Mouse (Mus musculus): Measurements from ENCODE around the gene Myo5a. TPM values are rescaled to one million over a fixed set of nuclear protein-coding genes. Genes with fewer than 3 reads are reported as not detected.
A peak's percentile ranks its signal among the peaks of the same experiment; 100 is the strongest.

Myo5a gene
- 13.1 and 14.6 TPM in 2 replicates for polyA plus RNA-seq (2014; fragmentation: Nextera tagmentation; extraction: Ambion mirVana)

DNA sequence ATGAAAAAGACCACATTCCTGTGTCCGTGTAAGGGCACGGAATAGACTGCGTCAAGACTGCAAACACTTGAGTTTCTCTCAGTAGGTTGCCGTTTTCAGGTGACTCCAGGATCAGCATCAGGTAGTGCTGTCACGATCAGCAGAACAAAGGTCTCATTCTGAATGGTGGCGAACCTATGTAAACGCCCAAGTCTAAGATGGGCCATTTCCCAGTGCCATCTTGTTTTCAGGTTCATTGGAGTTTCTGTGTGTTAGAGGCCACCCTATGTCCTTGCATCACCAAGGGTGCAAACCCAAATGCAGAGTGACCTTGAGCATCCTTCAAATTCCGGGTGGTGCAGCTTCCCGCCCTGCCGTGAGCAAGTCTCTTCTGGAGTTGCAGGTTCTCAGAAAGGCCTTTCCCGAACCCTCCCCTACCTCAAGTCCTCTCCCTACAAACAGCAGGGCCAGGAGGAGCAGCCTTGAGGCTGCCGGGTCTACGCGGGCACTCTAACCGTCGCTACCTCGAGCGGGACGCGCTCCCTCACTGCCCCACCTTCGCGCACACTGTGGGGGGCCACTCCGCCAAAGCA lies at the start of gene Myo5a:
Myo5a (plus strand) TSS at position 559 of the 572 bp plus-strand sequence.
- H3K27me3 ChIP-seq (replicated peaks; ENCODE audit: control insufficient read depth, insufficient read depth, low read length) = no peaks in the 10 kb centered on the region
- H3K36me3 ChIP-seq (ENCODE audit: control insufficient read depth, insufficient read depth, low read length) = no peaks in the 10 kb centered on the region
- DNase-seq (ENCODE audit: low spot score) (no peak), ATAC-seq (replicated peaks; ENCODE audit: low FRiP score, low TSS enrichment, low read depth) (peak; percentile 3; the same call in 1 of the 2 replicates)
- peak within 1 kb of the TSS; percentile 82 for H3K27ac ChIP-seq (ENCODE audit: low read depth)
- WGBS = 21% methylated on average over 23 of the region's 23 CpGs
- H3K4me3 ChIP-seq (ENCODE audit: low read depth, low read length) = peak within 1 kb of the TSS; percentile 66
- peak within 1 kb of the TSS; percentile 85 for H3K4me2 ChIP-seq (ENCODE audit: low read length)
- no peaks in the 10 kb centered on the region for H3K9me3 ChIP-seq (ENCODE audit: control insufficient read depth, low read length)
- peaks cover 7% of the 10 kb centered on the region; the same call in 1 of the 2 replicates for H3K4me1 ChIP-seq (replicated peaks; ENCODE audit: control insufficient read depth, insufficient read depth, low read length)
- H3K9ac ChIP-seq (ENCODE audit: low read length) = peak within 1 kb of the TSS; percentile 71

DNA sequence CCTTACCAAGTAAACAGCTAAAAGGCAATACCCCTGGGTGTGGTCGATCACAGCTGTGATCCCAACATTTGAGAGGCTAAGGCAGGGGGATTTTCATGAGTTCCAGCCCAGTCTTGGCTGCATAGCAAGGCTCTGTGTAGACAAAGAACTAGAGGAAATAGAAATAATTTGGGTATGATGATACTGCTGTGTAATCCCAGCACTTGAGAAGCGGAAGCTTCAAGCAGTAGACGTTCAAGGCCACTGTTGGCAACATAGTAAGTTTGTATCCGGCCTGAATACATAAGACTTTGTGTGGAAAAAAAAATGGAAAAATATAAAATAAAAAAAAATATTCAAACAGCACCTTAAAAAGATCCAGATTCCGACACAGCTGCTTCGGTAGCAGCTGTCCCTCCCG lies 48.3 kb upstream of the Myo5a start:
- peaks cover 9% of the 10 kb centered on the region; the same call in 1 of the 2 replicates for H3K36me3 ChIP-seq (ENCODE audit: control insufficient read depth, insufficient read depth, low read length)
- no peak overlapping the region for H3K4me2 ChIP-seq (ENCODE audit: low read length)
- DNase-seq (ENCODE audit: low spot score) = no peak
- 71% methylated on average over 7 of the region's 7 CpGs for WGBS
- no peak overlapping the region for H3K9ac ChIP-seq (ENCODE audit: low read length)
- ATAC-seq (replicated peaks; ENCODE audit: low FRiP score, low TSS enrichment, low read depth) = no peak
- H3K27me3 ChIP-seq (replicated peaks; ENCODE audit: control insufficient read depth, insufficient read depth, low read length) = no peaks in the 10 kb centered on the region
- no peak overlapping the region for H3K4me3 ChIP-seq (ENCODE audit: low read depth, low read length)
- no peaks in the 10 kb centered on the region for H3K4me1 ChIP-seq (replicated peaks; ENCODE audit: control insufficient read depth, insufficient read depth, low read length)
- H3K9me3 ChIP-seq (ENCODE audit: control insufficient read depth, low read length) = no peaks in the 10 kb centered on the region
- H3K27ac ChIP-seq (ENCODE audit: low read depth) = no peak overlapping the region

DNA sequence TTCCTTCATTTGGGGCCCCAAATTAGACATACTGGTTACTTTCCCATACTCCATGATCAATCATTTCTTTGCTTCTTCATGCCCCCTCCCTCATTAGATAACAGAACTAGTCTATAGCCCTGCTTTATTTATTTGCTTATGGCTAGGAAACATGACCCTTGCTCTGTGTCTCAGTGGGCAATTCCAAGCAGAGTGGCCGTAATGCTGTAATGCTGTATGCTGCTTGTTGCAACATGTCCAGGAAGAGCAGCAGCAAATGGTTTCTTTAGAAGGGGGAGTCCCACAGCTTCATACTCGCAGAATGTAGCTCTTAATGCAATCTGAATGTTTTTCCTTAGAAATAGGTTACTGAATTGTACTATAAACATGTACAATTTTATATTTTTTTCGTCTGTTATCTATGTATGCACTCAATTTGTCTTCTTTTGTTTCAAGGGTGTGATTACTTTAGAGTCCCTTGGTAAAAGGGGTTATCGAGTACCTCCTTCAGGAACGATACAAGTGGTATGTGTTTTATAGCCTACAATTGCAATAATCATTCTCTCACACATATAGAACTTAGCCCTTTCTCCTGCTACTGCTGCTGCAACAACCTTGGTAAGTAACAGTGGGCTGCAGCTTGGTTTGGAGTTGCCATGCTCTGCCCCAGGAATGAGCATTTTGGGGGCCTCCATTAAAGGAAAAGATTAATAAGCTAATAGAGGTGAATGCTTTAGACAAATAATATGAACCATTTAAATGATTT lies 47.5 kb upstream of the Myo5a start:
- Histone ChIP-seq H3K4me2 (ENCODE audit: low read length) (no peak overlapping the region), H3K4me3 (ENCODE audit: low read depth, low read length) (no peak overlapping the region), H3K4me1 (replicated peaks; ENCODE audit: control insufficient read depth, insufficient read depth, low read length) (no peaks in the 10 kb centered on the region), H3K9ac (ENCODE audit: low read length) (no peak overlapping the region), H3K36me3 (ENCODE audit: control insufficient read depth, insufficient read depth, low read length) (0 out of 2 replicates have a peak, but pooled peaks cover 5% of the 10 kb centered on the region), H3K9me3 (ENCODE audit: control insufficient read depth, low read length) (no peaks in the 10 kb centered on the region), H3K27ac (ENCODE audit: low read depth) (no peak overlapping the region), H3K27me3 (replicated peaks; ENCODE audit: control insufficient read depth, insufficient read depth, low read length) (no peaks in the 10 kb centered on the region)
- ATAC-seq (replicated peaks; ENCODE audit: low FRiP score, low TSS enrichment, low read depth) = no peak
- no peak for DNase-seq (ENCODE audit: low spot score)
- 57% methylated on average over 5 of the region's 5 CpGs for WGBS

DNA sequence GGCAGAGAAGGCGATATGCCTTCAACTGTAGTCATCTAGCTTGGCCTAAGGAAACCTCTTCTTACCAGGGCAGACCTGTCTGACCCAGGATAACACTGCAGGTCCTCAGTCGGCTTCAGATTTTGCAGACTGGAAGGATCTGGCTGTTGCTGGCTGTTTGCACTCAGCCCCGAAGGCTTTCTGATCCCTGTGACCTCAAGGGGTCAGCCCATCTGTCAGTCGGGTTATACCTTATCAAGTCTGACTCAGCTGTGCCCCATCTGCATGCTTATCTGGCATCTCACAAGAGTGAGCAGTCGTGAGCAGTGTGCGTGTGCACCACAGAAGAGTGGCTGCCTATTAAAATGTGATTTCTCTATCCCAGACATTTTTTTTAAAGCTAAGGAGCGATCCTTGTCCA lies 46.7 kb upstream of the Myo5a start:
- no peak for DNase-seq (ENCODE audit: low spot score)

DNA sequence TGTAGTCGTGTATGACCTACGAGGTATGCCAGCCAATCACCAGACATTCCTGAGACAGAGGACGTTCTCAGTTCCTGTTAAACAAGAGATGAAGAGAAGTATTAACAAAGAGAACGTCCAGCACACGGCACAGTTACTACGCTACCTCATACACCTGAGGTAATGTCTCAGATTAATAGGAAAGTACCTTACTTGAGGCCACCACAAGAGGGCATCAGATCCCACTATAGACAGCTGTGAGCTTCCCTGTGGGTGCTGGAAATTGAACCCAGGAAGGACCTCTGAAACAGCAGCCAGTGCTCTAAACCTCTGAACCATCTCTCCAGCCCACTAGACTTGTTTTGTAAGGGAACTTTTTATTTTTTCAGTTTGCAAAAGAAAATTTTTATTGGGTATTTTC lies 45.1 kb upstream of the Myo5a start:
- no peaks in the 10 kb centered on the region for H3K27me3 ChIP-seq (replicated peaks; ENCODE audit: control insufficient read depth, insufficient read depth, low read length)
- no peak for DNase-seq (ENCODE audit: low spot score)
- no peak overlapping the region for H3K4me3 ChIP-seq (ENCODE audit: low read depth, low read length)
- H3K36me3 ChIP-seq (ENCODE audit: control insufficient read depth, insufficient read depth, low read length) = no peaks in the 10 kb centered on the region
- ATAC-seq (replicated peaks; ENCODE audit: low FRiP score, low TSS enrichment, low read depth) = no peak
- no peak overlapping the region for H3K9ac ChIP-seq (ENCODE audit: low read length)
- no peak overlapping the region for H3K27ac ChIP-seq (ENCODE audit: low read depth)
- no peaks in the 10 kb centered on the region for H3K4me1 ChIP-seq (replicated peaks; ENCODE audit: control insufficient read depth, insufficient read depth, low read length)
- H3K4me2 ChIP-seq (ENCODE audit: low read length) = no peak overlapping the region
- H3K9me3 ChIP-seq (ENCODE audit: control insufficient read depth, low read length) = no peaks in the 10 kb centered on the region
- 73% methylated on average over 6 of the region's 6 CpGs for WGBS

More for the DNA sequence above, 46.7 kb upstream of the Myo5a start:
- Histone ChIP-seq H3K36me3 (ENCODE audit: control insufficient read depth, insufficient read depth, low read length) (0 out of 2 replicates have a peak, but pooled peaks cover 5% of the 10 kb centered on the region), H3K27me3 (replicated peaks; ENCODE audit: control insufficient read depth, insufficient read depth, low read length) (no peaks in the 10 kb centered on the region), H3K4me2 (ENCODE audit: low read length) (no peak overlapping the region), H3K27ac (ENCODE audit: low read depth) (no peak overlapping the region), H3K9me3 (ENCODE audit: control insufficient read depth, low read length) (no peaks in the 10 kb centered on the region), H3K9ac (ENCODE audit: low read length) (no peak overlapping the region), H3K4me1 (replicated peaks; ENCODE audit: control insufficient read depth, insufficient read depth, low read length) (no peaks in the 10 kb centered on the region), H3K4me3 (ENCODE audit: low read depth, low read length) (no peak overlapping the region)
- 0 out of 2 replicates have a peak, but pooled peaks have one; percentile 15 for ATAC-seq (replicated peaks; ENCODE audit: low FRiP score, low TSS enrichment, low read depth)
- 38% methylated on average over 7 of the region's 7 CpGs for WGBS

DNA sequence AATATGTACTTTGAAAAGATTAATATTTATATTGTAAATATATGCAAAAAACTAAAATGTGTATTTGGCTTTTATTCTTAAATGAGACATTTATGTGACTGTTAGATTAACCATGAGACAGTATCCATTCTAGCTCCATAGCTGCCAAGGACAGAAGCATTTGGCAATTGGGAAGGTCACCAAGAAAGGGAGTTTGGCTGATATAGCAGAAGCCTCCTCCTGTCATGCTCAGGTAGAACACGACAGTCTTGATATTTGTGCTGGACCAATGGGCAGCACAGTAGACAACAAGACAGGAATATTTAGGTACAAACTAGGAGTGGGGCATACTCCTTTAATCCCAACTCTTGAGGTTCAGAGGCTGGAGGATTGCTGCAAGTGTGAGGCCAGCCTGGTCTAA lies 38.4 kb upstream of the Myo5a start:
- Histone ChIP-seq H3K9ac (ENCODE audit: low read length) (no peak overlapping the region), H3K4me3 (ENCODE audit: low read depth, low read length) (no peak overlapping the region), H3K4me2 (ENCODE audit: low read length) (no peak overlapping the region), H3K36me3 (ENCODE audit: control insufficient read depth, insufficient read depth, low read length) (no peaks in the 10 kb centered on the region), H3K27ac (ENCODE audit: low read depth) (no peak overlapping the region), H3K4me1 (replicated peaks; ENCODE audit: control insufficient read depth, insufficient read depth, low read length) (no peaks in the 10 kb centered on the region), H3K27me3 (replicated peaks; ENCODE audit: control insufficient read depth, insufficient read depth, low read length) (no peaks in the 10 kb centered on the region), H3K9me3 (ENCODE audit: control insufficient read depth, low read length) (no peaks in the 10 kb centered on the region)
- 97% methylated on average over 1 of the region's 1 CpGs for WGBS
- peak; percentile 7 for DNase-seq (ENCODE audit: low spot score)
- ATAC-seq (replicated peaks; ENCODE audit: low FRiP score, low TSS enrichment, low read depth) = no peak

DNA sequence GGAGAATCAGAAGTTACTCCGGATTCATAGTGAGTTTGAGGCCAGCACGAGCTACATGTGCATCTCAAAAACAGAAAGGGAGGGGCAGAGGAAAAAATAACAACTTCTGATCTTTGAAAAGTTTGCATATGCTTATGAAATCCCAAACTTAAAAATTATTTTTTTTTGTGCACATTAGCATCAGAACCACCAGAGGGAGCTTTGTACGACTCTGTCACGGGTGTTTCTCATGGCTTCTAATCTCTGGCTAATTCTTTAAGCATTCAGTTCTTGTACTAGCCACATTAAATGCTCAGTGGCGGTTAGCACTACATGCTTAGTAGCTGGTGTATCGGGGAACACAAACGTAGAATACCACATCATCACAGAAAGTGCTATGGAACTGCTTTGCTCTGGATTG lies 37.7 kb upstream of the Myo5a start:
- Histone ChIP-seq H3K27ac (ENCODE audit: low read depth) (no peak overlapping the region), H3K9me3 (ENCODE audit: control insufficient read depth, low read length) (no peaks in the 10 kb centered on the region), H3K9ac (ENCODE audit: low read length) (no peak overlapping the region), H3K4me2 (ENCODE audit: low read length) (no peak overlapping the region), H3K4me1 (replicated peaks; ENCODE audit: control insufficient read depth, insufficient read depth, low read length) (no peaks in the 10 kb centered on the region), H3K36me3 (ENCODE audit: control insufficient read depth, insufficient read depth, low read length) (no peaks in the 10 kb centered on the region), H3K4me3 (ENCODE audit: low read depth, low read length) (no peak overlapping the region), H3K27me3 (replicated peaks; ENCODE audit: control insufficient read depth, insufficient read depth, low read length) (no peaks in the 10 kb centered on the region)
- ATAC-seq (replicated peaks; ENCODE audit: low FRiP score, low TSS enrichment, low read depth) (no peak), DNase-seq (ENCODE audit: low spot score) (peak; percentile 48)
- WGBS = 61% methylated on average over 7 of the region's 7 CpGs

DNA sequence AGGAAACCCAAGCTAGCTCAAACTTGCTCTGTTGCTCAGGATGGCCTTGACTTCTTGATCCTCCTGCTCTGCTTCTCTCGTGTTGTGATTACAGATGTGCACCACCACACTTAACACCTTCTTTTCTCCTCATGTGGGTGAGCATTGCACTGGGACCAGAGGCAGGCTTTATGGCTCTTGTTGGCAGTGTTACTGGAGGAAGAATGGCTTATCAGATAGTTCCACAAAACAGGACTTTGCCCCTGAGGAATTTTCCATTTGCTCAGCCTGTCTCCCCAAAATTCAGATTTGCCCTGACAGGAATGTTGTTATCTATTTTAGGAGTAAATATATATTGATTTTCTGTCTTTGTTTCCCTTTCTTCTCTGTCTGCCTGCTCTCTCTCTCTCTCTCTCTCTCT lies 36.1 kb upstream of the Myo5a start:
- Histone ChIP-seq H3K4me3 (ENCODE audit: low read depth, low read length) (no peak overlapping the region), H3K27me3 (replicated peaks; ENCODE audit: control insufficient read depth, insufficient read depth, low read length) (no peaks in the 10 kb centered on the region), H3K4me2 (ENCODE audit: low read length) (no peak overlapping the region), H3K4me1 (replicated peaks; ENCODE audit: control insufficient read depth, insufficient read depth, low read length) (peaks cover 7% of the 10 kb centered on the region; the same call in 1 of the 2 replicates), H3K9ac (ENCODE audit: low read length) (no peak overlapping the region), H3K27ac (ENCODE audit: low read depth) (no peak overlapping the region), H3K36me3 (ENCODE audit: control insufficient read depth, insufficient read depth, low read length) (no peaks in the 10 kb centered on the region), H3K9me3 (ENCODE audit: control insufficient read depth, low read length) (no peaks in the 10 kb centered on the region)
- no peak for ATAC-seq (replicated peaks; ENCODE audit: low FRiP score, low TSS enrichment, low read depth)
- 40% methylated on average over 1 of the region's 1 CpGs for WGBS
- DNase-seq (ENCODE audit: low spot score) = no peak
